Mouse (Mus musculus) heart, postnatal 0 days (tissue): Measurements from ENCODE around the gene S100pbp. TPM values are rescaled to one million over a fixed set of nuclear protein-coding genes. Genes with fewer than 3 reads are reported as not detected.

ENCODE experiments used
- ATAC-seq: fragments of 200-750 bp; cut with Nextera tagmentation; 2 replicates; pipeline ENCODE4 v1.8.0; 2017; ENCODE audit warnings: low read depth, moderate number of reproducible peaks, moderate library complexity; ENCODE audit not compliant: insufficient read depth
- DNase-seq: peaks from one replicate; pipeline ENCODE4 v3.0.0-alpha.2; 2016; ENCODE audit warnings: low spot score
- H3K27ac ChIP-seq: fragments of 300-500 bp; sonication (generic); 2 replicates; pipeline ENCODE4 v1.5.1; 2014; ENCODE audit warnings: low read depth, mild to moderate bottlenecking
- H3K27me3 ChIP-seq: fragments of 300-500 bp; sonication (generic); 2 replicates; pipeline ENCODE4 v1.6.1; 2014; ENCODE audit warnings: low read length, mixed read lengths; ENCODE audit not compliant: control insufficient read depth, insufficient read depth
- H3K36me3 ChIP-seq: fragments of 300-500 bp; sonication (generic); replicated peaks from 2 replicates; pipeline ENCODE4 v1.6.1; 2014; ENCODE audit warnings: low read length, mixed read lengths; ENCODE audit not compliant: control insufficient read depth, insufficient read depth
- H3K4me1 ChIP-seq: fragments of 300-500 bp; sonication (generic); 2 replicates; pipeline ENCODE4 v1.6.1; 2014; ENCODE audit warnings: antibody characterized with exemption; ENCODE audit not compliant: control insufficient read depth, insufficient read depth
- H3K4me2 ChIP-seq: fragments of 300-500 bp; sonication (generic); 2 replicates; pipeline ENCODE4 v1.6.1; 2014; ENCODE audit warnings: low read depth, mild to moderate bottlenecking, low read length, moderate library complexity
- H3K4me3 ChIP-seq: fragments of 300-500 bp; sonication (generic); 2 replicates; pipeline ENCODE4 v1.5.1; 2014; ENCODE audit warnings: low read depth, low read length
- H3K9ac ChIP-seq: fragments of 300-500 bp; sonication (generic); replicated peaks from 2 replicates; pipeline ENCODE4 v1.6.1; 2014; ENCODE audit warnings: low read depth, low read length, mixed read lengths
- H3K9me3 ChIP-seq: fragments of 300-500 bp; sonication (generic); replicated peaks from 2 replicates; pipeline ENCODE4 v1.6.1; 2016; ENCODE audit warnings: low read length; ENCODE audit not compliant: control insufficient read depth
- CTCF ChIP-seq: IDR thresholded peaks from 2 replicates; pipeline ENCODE4 v1.5.1; 2016; ENCODE audit warnings: antibody characterized with exemption, control low read depth, low read depth
- EP300 ChIP-seq: IDR thresholded peaks from 2 replicates; pipeline ENCODE4 v1.6.1; 2016; ENCODE audit warnings: antibody characterized with exemption, low read depth
- WGBS: fragments of 180-500 bp; shearing (Covaris S2); extraction: QIAGEN DNeasy Blood & Tissue Kit; methylation state at CpG from one replicate; pipeline ENCODE4 v1.1.7; 2014; 5-methylcytosine and 5-hydroxymethylcytosine counted together
- polyA plus RNA-seq: library from polyadenylated mRNA; unstranded; fragments of >200 nt; fragmentation: Nextera tagmentation; extraction: Ambion mirVana; gene quantifications from 2 replicates; pipeline ENCODE4 v1.2.1, GENCODE M21; 2015
- total RNA-seq: library from RNA; depleted of rRNA; stranded (reverse); fragments of >200 nt; gene quantifications from 2 replicates; pipeline ENCODE4 v1.2.3, GENCODE M21; 2014; ENCODE audit warnings: low replicate concordance

Gene S100pbp
- total and polyA plus RNA-seq, 2 experiments from 2014 or later: 6.9 to 24.5 TPM

DNA sequence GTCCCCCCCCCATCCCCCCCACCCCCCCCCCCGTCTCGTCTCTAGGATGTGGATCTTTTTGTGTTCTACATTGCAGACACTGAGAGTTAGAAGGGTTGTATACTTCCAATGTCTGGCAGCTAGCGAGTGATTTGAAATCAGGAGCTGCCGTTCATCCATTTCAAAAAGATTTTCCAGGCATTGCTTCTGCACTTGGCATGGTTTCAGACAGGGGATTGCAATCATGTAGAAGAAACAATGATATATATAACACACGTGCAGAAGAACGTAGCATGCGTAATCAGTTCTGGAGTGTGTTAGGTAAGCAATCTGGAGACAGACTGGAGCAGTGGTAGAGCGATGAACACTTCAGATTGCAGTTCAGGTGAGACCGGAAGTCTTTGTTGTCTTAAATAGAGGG, 67.4 kb downstream of the S100pbp start:
- no peak for TF ChIP-seq CTCF
- no peak for TF ChIP-seq EP300
- no peak overlapping the region for H3K27ac ChIP-seq
- H3K9ac ChIP-seq: no peak overlapping the region
- no peak overlapping the region for H3K4me3 ChIP-seq
- DNase-seq (no peak), ATAC-seq (no peak)
- WGBS: 34% methylated on average over 7 of the region's 9 CpGs
- H3K9me3 ChIP-seq: no peaks in the 10 kb centered on the region
- H3K4me2 ChIP-seq: no peak overlapping the region
- H3K4me1 ChIP-seq: peaks cover 4% of the 10 kb centered on the region; the same call in 1 of the 2 replicates
- H3K36me3 ChIP-seq: no peaks in the 10 kb centered on the region
- peaks cover 68% of the 10 kb centered on the region for H3K27me3 ChIP-seq

DNA sequence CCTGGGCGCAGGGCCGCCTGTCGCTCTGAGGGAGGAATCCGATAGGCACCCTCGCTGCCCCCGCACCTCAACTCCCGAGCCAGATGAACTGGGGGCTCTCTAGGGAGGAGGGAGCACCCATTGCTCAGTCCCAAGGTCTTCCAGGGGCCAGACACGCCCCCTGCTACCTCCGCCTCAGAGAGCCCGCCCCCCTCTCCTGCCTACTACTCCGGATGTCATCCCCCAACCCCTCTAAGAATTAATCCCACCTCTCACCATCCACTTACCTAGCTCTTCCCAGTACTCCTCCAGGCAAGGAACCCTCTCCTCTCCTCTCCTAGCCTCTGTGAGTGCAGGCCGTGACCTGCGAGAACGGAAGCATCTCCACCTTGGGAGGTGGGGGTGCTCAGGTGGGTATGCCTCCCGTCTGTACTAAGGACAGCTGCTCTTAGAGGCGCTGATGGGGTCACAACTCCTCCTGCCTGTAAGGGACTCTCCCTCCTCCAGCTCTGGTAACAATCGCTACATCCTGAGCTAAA, 67.9 kb downstream of the S100pbp start, which contains the start of gene Hpca:
Gene Hpca (minus strand): TSS at position 468 of the 518 bp plus-strand sequence.
- Histone ChIP-seq H3K27me3 (peaks cover 68% of the 10 kb centered on the region), H3K4me2 (peak within 1 kb of the TSS; percentile 57), H3K36me3 (no peaks in the 10 kb centered on the region), H3K4me3 (peak within 1 kb of the TSS; percentile 36), H3K27ac (no peak within 1 kb of the TSS), H3K9ac (no peak within 1 kb of the TSS), H3K4me1 (peaks cover 4% of the 10 kb centered on the region; the same call in 1 of the 2 replicates), H3K9me3 (no peaks in the 10 kb centered on the region)
- ATAC-seq (no peak), DNase-seq (no peak)
- WGBS: 1% methylated on average over 17 of the region's 17 CpGs
- TF ChIP-seq EP300: no peak
- no peak for TF ChIP-seq CTCF

DNA sequence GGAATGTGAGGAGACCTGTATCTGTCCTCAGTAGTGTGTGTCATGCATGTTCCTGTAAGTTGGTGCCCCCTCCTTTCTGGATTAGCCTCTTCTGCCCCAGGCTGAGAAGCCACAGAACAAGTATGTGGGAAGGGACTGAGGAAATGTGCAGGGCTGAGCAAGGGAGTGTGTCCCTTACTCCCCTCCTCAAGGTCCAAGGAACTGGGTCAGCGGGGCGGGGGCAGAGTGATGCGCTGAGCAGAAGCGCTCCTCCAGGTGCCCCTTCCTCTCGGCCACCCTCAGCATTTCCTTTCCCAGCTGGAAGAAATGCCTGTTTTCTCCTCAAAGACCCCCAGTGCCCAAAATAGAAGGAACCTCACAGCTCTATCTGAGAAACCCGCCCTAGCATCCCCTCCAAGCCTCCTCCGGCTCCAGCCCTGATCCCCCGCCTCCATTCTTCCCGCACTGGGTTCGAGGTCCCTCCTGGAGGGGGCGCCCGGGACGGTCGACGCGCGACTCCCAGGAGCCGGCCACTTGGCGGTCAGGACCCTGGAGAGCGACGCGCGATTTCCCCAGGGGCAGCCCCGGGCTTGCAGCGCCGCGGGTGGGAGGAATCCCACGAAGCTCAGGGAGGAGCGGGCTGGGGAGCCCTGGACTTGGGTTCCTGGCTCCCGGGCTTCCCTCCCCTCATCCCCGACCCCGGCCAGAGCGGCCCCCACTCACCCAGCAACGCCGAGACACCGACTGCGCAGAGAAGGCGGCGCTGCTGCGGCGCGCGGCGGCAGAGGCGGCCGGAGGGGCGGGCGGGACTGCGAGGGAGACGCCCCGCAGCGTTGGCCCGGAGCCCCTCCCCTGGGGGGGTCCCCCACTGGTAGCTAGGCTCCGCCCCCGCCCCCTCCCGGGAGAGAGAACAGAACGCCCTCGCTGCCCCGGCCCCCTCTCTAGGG, 68.7 kb downstream of the S100pbp start:
- no peaks in the 10 kb centered on the region for H3K9me3 ChIP-seq
- peak overlapping the region; percentile 36 for H3K4me3 ChIP-seq
- H3K9ac ChIP-seq: no peak overlapping the region

DNA sequence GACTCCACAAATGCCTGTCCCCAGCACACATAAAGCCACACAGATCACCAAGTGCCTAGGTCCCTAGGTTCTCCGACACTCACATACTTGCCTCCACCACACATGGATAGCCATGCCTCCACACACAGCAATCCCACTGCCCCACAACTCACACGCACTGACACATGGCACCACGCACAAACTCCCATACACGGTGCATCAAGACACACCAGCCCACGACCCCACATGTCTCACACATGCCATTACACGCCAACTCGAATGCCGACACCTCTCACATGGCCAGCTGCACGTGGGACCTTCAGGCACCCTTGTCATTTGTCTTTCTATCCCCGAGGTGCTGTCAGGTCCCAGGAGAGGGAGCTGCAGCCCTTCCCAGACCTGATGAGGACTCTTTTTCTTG, 69.8 kb downstream of the S100pbp start:
- H3K9me3 ChIP-seq: no peaks in the 10 kb centered on the region
- no peaks in the 10 kb centered on the region for H3K36me3 ChIP-seq
- ATAC-seq (no peak), DNase-seq (no peak)
- TF ChIP-seq CTCF (no peak), EP300 (no peak)
- no peak overlapping the region for H3K4me3 ChIP-seq
- H3K27ac ChIP-seq: no peak overlapping the region
- WGBS: 65% methylated on average over 10 of the region's 10 CpGs
- H3K27me3 ChIP-seq: peaks cover 64% of the 10 kb centered on the region
- no peak overlapping the region for H3K4me2 ChIP-seq
- H3K4me1 ChIP-seq: peaks cover under 1% of the 10 kb centered on the region; the same call in 1 of the 2 replicates
- no peak overlapping the region for H3K9ac ChIP-seq

More for the DNA sequence above, 68.7 kb downstream of the S100pbp start:
- H3K27ac ChIP-seq: no peak overlapping the region
- ATAC-seq (peak; percentile 50; the same call in 1 of the 2 replicates), DNase-seq (no peak)
- peaks cover 66% of the 10 kb centered on the region for H3K27me3 ChIP-seq
- 1% methylated on average over 57 of the region's 59 CpGs for WGBS
- peak overlapping the region; percentile 57 for H3K4me2 ChIP-seq
- TF ChIP-seq EP300 (no peak), CTCF (peak; percentile 45)
- H3K4me1 ChIP-seq: peaks cover 4% of the 10 kb centered on the region; the same call in 1 of the 2 replicates
- H3K36me3 ChIP-seq: no peaks in the 10 kb centered on the region

DNA sequence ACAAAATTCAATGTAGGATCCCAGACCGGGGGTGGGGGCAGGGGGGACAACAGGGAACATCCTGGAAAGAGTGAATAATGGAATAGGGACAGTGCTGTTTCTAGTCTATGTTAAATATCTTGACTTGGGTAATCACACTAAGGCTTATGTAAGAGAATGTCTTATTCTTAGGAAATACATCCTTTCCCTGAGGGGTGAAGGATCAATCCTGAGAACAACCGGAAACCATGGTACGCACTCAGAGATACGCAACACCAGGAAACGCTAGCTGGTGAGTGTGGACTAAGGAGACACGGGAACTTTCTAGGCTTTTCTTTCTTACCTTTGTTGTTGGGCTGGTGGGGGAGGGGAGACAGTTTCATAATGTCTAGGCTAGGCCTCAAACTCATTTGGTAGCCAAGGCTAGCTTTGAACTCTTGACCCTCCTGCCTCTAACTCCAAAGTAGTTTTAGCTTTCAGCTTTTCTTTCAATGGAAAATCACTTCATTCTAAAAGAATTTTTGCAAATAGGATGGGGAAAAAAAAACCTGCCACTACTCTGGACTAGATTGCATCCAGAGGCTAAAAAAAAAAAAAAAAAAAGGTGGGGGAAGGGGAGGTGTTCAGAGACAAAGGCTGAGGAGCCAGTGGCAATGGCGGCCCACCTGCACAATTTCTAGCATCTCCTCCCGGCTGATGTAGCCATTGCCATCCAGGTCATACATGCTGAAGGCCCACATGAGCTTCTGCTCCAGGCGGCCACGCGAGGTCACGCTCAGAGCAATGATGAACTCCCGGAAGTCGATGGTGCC, 71.6 kb downstream of the S100pbp start:
- peaks cover 57% of the 10 kb centered on the region for H3K27me3 ChIP-seq
- H3K9me3 ChIP-seq: no peaks in the 10 kb centered on the region
- ATAC-seq: no peak

More for the DNA sequence above, 71.6 kb downstream of the S100pbp start:
- H3K4me1 ChIP-seq: no peaks in the 10 kb centered on the region
- 79% methylated on average over 14 of the region's 14 CpGs for WGBS
- no peak for DNase-seq
- no peak overlapping the region for H3K27ac ChIP-seq
- no peak overlapping the region for H3K4me2 ChIP-seq
- TF ChIP-seq EP300 (no peak), CTCF (no peak)
- H3K36me3 ChIP-seq: no peaks in the 10 kb centered on the region
- no peak overlapping the region for H3K4me3 ChIP-seq
- H3K9ac ChIP-seq: no peak overlapping the region
